Mouse (Mus musculus) cortical plate, adult 2 months (tissue): ENCODE measurements around the gene Cnr2. TPM values are rescaled to one million over a fixed set of nuclear protein-coding genes. Genes with fewer than 3 reads are reported as not detected.

Source experiments
- H3K27ac ChIP-seq: fragments of 200-500 bp; 2 replicates; pipeline ENCODE4 v1.5.1; 2012; ENCODE audit warnings: low read length, control low read depth, inconsistent platforms; ENCODE audit not compliant: insufficient read depth
- H3K4me1 ChIP-seq: fragments of 200-500 bp; 2 replicates; pipeline ENCODE4 v1.6.1; 2011; ENCODE audit warnings: low read length; ENCODE audit not compliant: control insufficient read depth, insufficient read depth
- H3K4me3 ChIP-seq: fragments of 200-500 bp; 2 replicates; pipeline ENCODE4 v1.5.1; 2011; ENCODE audit warnings: mild to moderate bottlenecking, low read length, control low read depth; ENCODE audit not compliant: insufficient read depth
- CTCF ChIP-seq: fragments of 200-500 bp; IDR thresholded peaks from 2 replicates; pipeline ENCODE4 v1.5.1; 2011; ENCODE audit warnings: mild to moderate bottlenecking, control low read depth, low read length; ENCODE audit not compliant: insufficient read depth; ENCODE audit errors: extremely low read depth
- POLR2A ChIP-seq: fragments of 200-500 bp; IDR thresholded peaks from 2 replicates; pipeline ENCODE4 v1.6.1; 2011; ENCODE audit warnings: mild to moderate bottlenecking, low read length, control low read depth; ENCODE audit not compliant: insufficient read depth; ENCODE audit errors: extremely low read depth
- polyA plus RNA-seq: library from polyadenylated mRNA; depleted of rRNA; stranded (reverse); fragments of >200 nt; gene quantifications from 2 replicates; pipeline ENCODE4 v1.2.3, GENCODE M21; 2012; rRNA removed

Cnr2 gene
- 0.11 and 0.15 TPM in 2 replicates for polyA plus RNA-seq

DNA sequence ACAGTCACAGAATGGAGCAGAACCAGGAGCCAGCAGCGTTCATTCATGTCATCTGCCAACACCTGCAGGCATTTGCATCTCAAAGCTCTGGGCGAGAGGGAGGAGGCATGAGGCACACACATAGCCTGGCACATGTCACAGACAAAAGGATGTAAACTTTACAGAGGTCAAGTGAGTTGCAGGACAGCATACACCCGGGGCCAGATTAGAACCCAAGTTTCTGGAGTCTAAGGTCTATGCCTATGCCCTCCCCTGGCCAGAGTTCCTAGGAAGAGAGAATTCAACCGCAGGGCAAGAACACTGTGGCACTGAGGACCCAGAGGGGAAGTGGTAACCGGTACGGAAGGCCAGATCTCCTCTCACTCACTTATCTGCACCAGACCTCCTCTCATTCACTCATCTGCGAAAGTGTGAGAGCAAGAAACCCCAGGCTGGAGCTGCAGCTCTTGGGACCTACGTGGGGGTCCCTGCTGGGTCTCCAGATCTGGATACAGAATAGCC is at the start of gene Cnr2:
Cnr2 (plus strand) TSS at position 324 of the 501 bp plus-strand sequence.
- H3K4me1 ChIP-seq = no peaks in the 10 kb centered on the region
- H3K27ac ChIP-seq = no peak within 1 kb of the TSS
- no peak within 1 kb of the TSS for H3K4me3 ChIP-seq
- no peak for TF ChIP-seq CTCF
- TF ChIP-seq POLR2A = no peak

DNA sequence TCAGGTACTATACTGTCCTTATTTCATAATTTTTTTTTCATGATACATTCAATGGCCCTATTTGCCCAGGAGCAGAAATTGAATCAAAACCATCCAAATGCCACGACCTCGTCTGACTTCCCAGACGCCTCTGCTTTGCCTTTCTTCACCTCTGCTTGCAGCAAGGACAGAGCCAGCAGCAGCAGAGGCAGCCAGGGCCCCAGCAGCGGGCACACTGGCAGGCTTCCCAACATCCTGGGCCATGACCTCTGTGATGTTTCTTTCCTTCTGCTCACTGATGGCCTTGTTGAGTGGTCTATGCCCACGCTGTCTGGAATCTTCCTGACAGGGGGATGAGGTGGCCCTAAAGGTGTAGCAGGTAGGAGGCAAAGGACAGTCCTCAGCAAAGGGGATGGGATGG is 47.6 kb upstream of the Cnr2 start:
- TF ChIP-seq CTCF (no peak), POLR2A (no peak)
- Histone ChIP-seq H3K4me1 (peaks cover 2% of the 10 kb centered on the region; the same call in 1 of the 2 replicates), H3K4me3 (no peak overlapping the region), H3K27ac (no peak overlapping the region)

DNA sequence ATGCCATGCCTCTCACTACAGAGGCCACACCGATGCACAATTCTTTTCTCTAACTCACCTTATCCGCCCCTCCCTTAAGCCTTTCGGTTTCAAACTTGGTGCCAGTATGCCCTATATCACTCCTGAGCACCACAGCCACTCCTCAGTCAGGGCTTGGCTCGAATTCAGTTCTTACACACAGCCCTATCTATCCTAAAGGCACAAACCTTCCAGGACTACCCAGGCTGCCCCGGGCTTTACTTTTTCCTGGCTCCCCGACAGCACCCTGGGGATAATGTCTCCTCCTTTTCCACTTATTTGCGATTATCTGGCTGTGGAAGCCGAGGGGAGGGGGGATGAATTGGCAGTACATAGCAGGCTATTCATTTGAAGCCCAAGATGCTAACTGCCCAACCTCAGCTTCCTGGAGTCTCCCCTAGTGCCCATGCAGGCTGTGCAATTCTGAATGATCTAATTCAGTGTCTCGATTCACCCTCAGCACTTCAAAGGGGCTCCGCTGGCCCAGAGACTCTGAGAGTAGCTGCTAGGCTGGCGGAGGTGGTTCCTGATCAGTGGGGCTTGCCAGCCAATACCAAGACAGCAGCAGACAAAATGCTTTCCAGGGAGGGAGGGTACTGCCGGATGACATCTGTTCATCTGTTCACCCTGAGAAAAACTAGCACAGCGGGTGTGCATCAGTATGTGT is 44.6 kb upstream of the Cnr2 start:
- Histone ChIP-seq H3K27ac (no peak overlapping the region), H3K4me3 (no peak overlapping the region), H3K4me1 (peaks cover 2% of the 10 kb centered on the region; the same call in 1 of the 2 replicates)
- TF ChIP-seq POLR2A (no peak), CTCF (no peak)

DNA sequence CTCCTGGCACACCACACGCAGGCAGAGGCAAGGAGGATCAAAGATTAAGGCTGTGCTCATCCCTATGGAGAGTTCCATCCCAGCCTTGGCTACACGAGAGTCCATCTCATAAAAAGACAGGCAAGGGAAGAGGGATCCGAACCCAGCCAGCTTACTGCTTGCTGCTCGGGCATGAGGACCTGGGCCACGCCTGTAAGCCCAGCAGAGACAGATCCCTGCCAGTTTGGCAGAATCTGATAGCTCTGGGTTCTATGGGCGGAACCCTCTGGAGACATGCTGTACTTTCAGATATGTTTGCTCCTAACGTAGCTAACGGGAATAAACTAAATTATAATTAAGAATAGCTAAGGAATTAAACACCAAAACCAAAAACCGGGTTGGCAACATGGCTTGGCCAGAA is 43.3 kb upstream of the Cnr2 start:
- Histone ChIP-seq H3K4me1 (peaks cover 2% of the 10 kb centered on the region; the same call in 1 of the 2 replicates), H3K27ac (no peak overlapping the region), H3K4me3 (no peak overlapping the region)
- no peak for TF ChIP-seq POLR2A
- no peak for TF ChIP-seq CTCF

- Histone ChIP-seq H3K4me1 (peaks cover 2% of the 10 kb centered on the region; the same call in 1 of the 2 replicates), H3K4me3 (no peak overlapping the region), H3K27ac (no peak overlapping the region)
- TF ChIP-seq CTCF (no peak), POLR2A (peak; percentile 37; the same call in 1 of the 2 replicates)
Measured at GRCm38 (mm10) chr4:135853987-135854546, 41.1 kb upstream of the Cnr2 start.

- no peak overlapping the region for H3K27ac ChIP-seq
- peaks cover 3% of the 10 kb centered on the region; the same call in 1 of the 2 replicates for H3K4me1 ChIP-seq
- TF ChIP-seq CTCF (no peak), POLR2A (no peak)
- H3K4me3 ChIP-seq = no peak overlapping the region
Measured at GRCm38 (mm10) chr4:135854630-135855029, 40.6 kb upstream of the Cnr2 start.

GRCm38 (mm10) chr4:135855080-135855479 is 40.1 kb upstream of the Cnr2 start:
- Histone ChIP-seq H3K27ac (peak overlapping the region; percentile 61), H3K4me1 (peaks cover 2% of the 10 kb centered on the region; the same call in 1 of the 2 replicates), H3K4me3 (peak overlapping the region; percentile 77)
- TF ChIP-seq POLR2A = no peak
- TF ChIP-seq CTCF = no peak

DNA sequence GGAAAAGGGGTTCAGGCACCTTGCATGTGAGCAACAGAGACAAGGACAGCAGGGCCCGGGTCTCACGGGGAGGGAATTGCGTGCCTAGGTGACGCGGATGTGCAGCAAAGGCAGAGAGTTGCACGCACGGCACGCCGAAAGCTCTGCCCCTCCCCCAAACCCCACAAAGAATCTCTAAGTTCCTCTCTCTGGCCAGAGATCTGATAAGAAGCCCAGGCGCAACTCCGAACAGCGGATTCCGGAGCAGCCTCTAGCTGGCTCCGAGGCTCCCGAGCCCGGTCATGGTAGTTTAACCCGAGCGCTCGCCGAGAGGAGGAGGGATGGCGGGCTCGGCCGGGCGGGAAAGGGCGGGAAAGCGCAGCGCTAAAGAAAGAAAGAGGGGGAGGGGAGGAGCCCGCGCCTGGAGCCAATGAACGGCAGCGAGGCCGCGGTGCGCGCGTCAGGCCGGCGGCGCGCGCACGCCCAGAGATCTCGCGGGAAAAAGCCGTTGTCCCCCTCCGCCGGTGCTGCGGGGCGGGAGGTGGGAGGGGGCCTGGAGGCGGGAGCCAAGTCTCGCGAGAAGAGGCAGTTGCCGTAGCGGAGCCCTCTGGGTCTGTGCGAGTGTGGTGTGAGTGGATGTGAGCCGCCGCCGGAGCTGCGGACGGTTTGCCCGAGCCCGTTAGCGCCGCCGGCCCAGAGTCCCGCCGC is 39.5 kb upstream of the Cnr2 start, which contains the start of gene Srsf10:
Srsf10 (plus strand) TSS at position 212 of the 687 bp plus-strand sequence.
- Histone ChIP-seq H3K27ac (peak within 1 kb of the TSS; percentile 96), H3K4me3 (peak within 1 kb of the TSS; percentile 77), H3K4me1 (peaks cover 1% of the 10 kb centered on the region; the same call in 1 of the 2 replicates)
- TF ChIP-seq POLR2A = peak; percentile 81
- TF ChIP-seq CTCF = no peak
